Mouse (Mus musculus): ENCODE data around the gene Cd28.
"Not testable (repeated sequence)": the region's sequence is repeated elsewhere in the genome, so short reads cannot be mapped to it uniquely, and the experiment has no call there.

The Cd28 gene

GRCm38 (mm10) chr1:60799795-60800345 is 83.3 kb downstream of the Cd28 start:
- DNase-seq (ENCODE audit: low spot score in 2 of 2) = no peak

GRCm38 (mm10) chr1:60801210-60801671 is 84.6 kb downstream of the Cd28 start:
- no peak for DNase-seq (ENCODE audit: low spot score in 2 of 2)

GRCm38 (mm10) chr1:60803128-60803824 is 86.7 kb downstream of the Cd28 start:
- no peak for DNase-seq (ENCODE audit: low spot score in 2 of 2)

GRCm38 (mm10) chr1:60803825-60804696 is 87.5 kb downstream of the Cd28 start:
- no peak for DNase-seq (ENCODE audit: low spot score in 2 of 2)

GRCm38 (mm10) chr1:60805178-60805577 is 88.6 kb downstream of the Cd28 start:
- no peak for DNase-seq (ENCODE audit: low spot score in 2 of 2)

GRCm38 (mm10) chr1:60807748-60808147 is 91.1 kb downstream of the Cd28 start:
- no peak for DNase-seq (ENCODE audit: low spot score in 2 of 2)

GRCm38 (mm10) chr1:60808466-60808865 is 91.9 kb downstream of the Cd28 start:
- DNase-seq (ENCODE audit: low spot score in 2 of 2) = no peak

- DNase-seq (ENCODE audit: low spot score in 2 of 2) = no peak
Measured at GRCm38 (mm10) chr1:60809166-60809565, 92.6 kb downstream of the Cd28 start.

- no peak for DNase-seq (ENCODE audit: low spot score in 2 of 2)
Measured at GRCm38 (mm10) chr1:60810821-60811220, 94.2 kb downstream of the Cd28 start.

GRCm38 (mm10) chr1:60811998-60812397 is 95.4 kb downstream of the Cd28 start:
- DNase-seq (ENCODE audit: low spot score in 2 of 2) = no peak

GRCm38 (mm10) chr1:60813411-60813810 is 96.8 kb downstream of the Cd28 start:
- DNase-seq (ENCODE audit: low spot score in 2 of 2) = no peak

GRCm38 (mm10) chr1:60815912-60816311 is 99.3 kb downstream of the Cd28 start:
- no peak for DNase-seq (ENCODE audit: low spot score in 2 of 2)

- DNase-seq (ENCODE audit: low spot score in 2 of 2) = not testable (repeated sequence)
Measured at GRCm38 (mm10) chr1:60818491-60818890, 101.9 kb downstream of the Cd28 start.

- DNase-seq (ENCODE audit: low spot score in 2 of 2) = no peak
Measured at GRCm38 (mm10) chr1:60819993-60820392, 103.4 kb downstream of the Cd28 start.

- no peak for DNase-seq (ENCODE audit: low spot score in 2 of 2)
Measured at GRCm38 (mm10) chr1:60820981-60821380, 104.4 kb downstream of the Cd28 start.

- DNase-seq (ENCODE audit: low spot score in 2 of 2) = no peak
Measured at GRCm38 (mm10) chr1:60821590-60821989, 105.0 kb downstream of the Cd28 start.

All from frontal cortex, postnatal 25 days (tissue).